Mouse (Mus musculus): ENCODE measurements around the gene Dusp6.

Dusp6 gene

GRCm38 (mm10) chr10:99265011-99265694 lies 2.1 kb downstream of the Dusp6 start:
- POLR2A ChIA-PET, result interaction anchor here in 3 of 4 experiments (0.7 to 2.1 kb wide), 7 partner anchors 15 to 196 kb away, joined by 3 to 6 read pairs (median 3); no protein-coding TSS in a partner anchor

GRCm38 (mm10) chr10:99266025-99266424 lies 3.0 kb downstream of the Dusp6 start:
- CTCF ChIA-PET, result no interaction called here
- POLR2A ChIA-PET, result interaction anchor here in 3 of 4 experiments (0.7 to 2.1 kb wide), 6 partner anchors 15 to 69 kb away, joined by 3 to 6 read pairs (median 3); no protein-coding TSS in a partner anchor

More at GRCm38 (mm10) chr10:99265011-99265694, 2.1 kb downstream of the Dusp6 start:
- CTCF ChIA-PET, result interaction anchor here in 1 of 4 experiments (0.6 kb wide), 1 partner anchor 321 kb away, joined by 5 read pairs; no protein-coding TSS in a partner anchor

- ChIA-PET POLR2A (interaction anchor here (0.6 to 1.4 kb wide), 6 partner anchors 10 to 1344 kb away, joined by 3 to 5 read pairs (median 4); no protein-coding TSS in a partner anchor), CTCF (no interaction called here)
Measured at GRCm38 (mm10) chr10:99267621-99268020, 4.6 kb downstream of the Dusp6 start.

GRCm38 (mm10) chr10:99268421-99269300 lies 5.6 kb downstream of the Dusp6 start:
- POLR2A ChIA-PET, result interaction anchor here in 2 of 4 experiments (0.7 to 1.4 kb wide), 4 partner anchors 9 to 257 kb away, joined by 3 to 5 read pairs (median 3); no protein-coding TSS in a partner anchor
- CTCF ChIA-PET, result interaction anchor here in 1 of 4 experiments (1.0 to 1.3 kb wide), 2 partner anchors 15 to 90 kb away, joined by 3 read pairs; no protein-coding TSS in a partner anchor

- CTCF ChIA-PET, result interaction anchor here in 1 of 4 experiments (1.3 kb wide), 1 partner anchor 91 kb away, joined by 3 read pairs; no protein-coding TSS in a partner anchor
- POLR2A ChIA-PET, result interaction anchor here in 1 of 4 experiments (0.7 to 2.2 kb wide), 2 partner anchors 7 to 20 kb away, joined by 4 to 13 read pairs; partner anchors contain the start of gene Dusp6
Measured at GRCm38 (mm10) chr10:99269301-99269701, 6.3 kb downstream of the Dusp6 start.

- POLR2A ChIA-PET, result interaction anchor here in 1 of 4 experiments (0.7 to 2.2 kb wide), 3 partner anchors 8 to 19 kb away, joined by 3 to 13 read pairs (median 4); partner anchors contain the start of gene Dusp6
- CTCF ChIA-PET, result interaction anchor here in 1 of 4 experiments (1.3 kb wide), 1 partner anchor 91 kb away, joined by 3 read pairs; no protein-coding TSS in a partner anchor
Measured at GRCm38 (mm10) chr10:99269704-99270103, 6.7 kb downstream of the Dusp6 start.

- CTCF ChIA-PET, result interaction anchor here in 2 of 4 experiments (0.7 kb wide), 3 partner anchors 14 to 60 kb away, joined by 4 to 14 read pairs (median 11); no protein-coding TSS in a partner anchor
- POLR2A ChIA-PET, result interaction anchor here in 2 of 4 experiments (0.5 to 2.2 kb wide), 7 partner anchors 8 to 1220 kb away, joined by 3 to 13 read pairs (median 4); partner anchors contain the start of gene Dusp6 (in 1 of the 2)
Measured at GRCm38 (mm10) chr10:99270406-99270805, 7.4 kb downstream of the Dusp6 start.

- ChIA-PET CTCF (no interaction called here), POLR2A (interaction anchor here in 3 of 4 experiments (0.5 to 2.2 kb wide), 8 partner anchors 8 to 47 kb away, joined by 3 to 13 read pairs (median 4); partner anchors contain the start of gene Dusp6 (in 2 of the 3))
Measured at GRCm38 (mm10) chr10:99271016-99271415, 8.0 kb downstream of the Dusp6 start.

GRCm38 (mm10) chr10:99273006-99273405 lies 10.0 kb downstream of the Dusp6 start:
- ChIA-PET CTCF (interaction anchor here in 1 of 4 experiments (0.5 kb wide), 1 partner anchor 15 kb away, joined by 4 read pairs; no protein-coding TSS in a partner anchor), POLR2A (interaction anchor here in 3 of 4 experiments (0.8 to 1.8 kb wide), 3 partner anchors 10 to 115 kb away, joined by 3 to 6 read pairs (median 3); partner anchors contain the start of gene Dusp6 (in 1 of the 3))

GRCm38 (mm10) chr10:99274640-99275039 lies 11.6 kb downstream of the Dusp6 start:
- CTCF ChIA-PET, result no interaction called here
- POLR2A ChIA-PET, result interaction anchor here in 2 of 4 experiments (1.0 to 1.8 kb wide), 2 partner anchors 11 kb away, joined by 3 to 7 read pairs; partner anchors contain the start of gene Dusp6 (in 1 of the 2)

- ChIA-PET POLR2A (interaction anchor here in 2 of 4 experiments (0.6 to 3.8 kb wide), 5 partner anchors 11 to 18 kb away, joined by 3 to 15 read pairs (median 5); partner anchors contain the start of gene Dusp6 (in 2 of the 2)), CTCF (no interaction called here)
Measured at GRCm38 (mm10) chr10:99279067-99279880, 16.2 kb downstream of the Dusp6 start.

- CTCF ChIA-PET, result interaction anchor here in 1 of 4 experiments (0.7 kb wide), 1 partner anchor 16 kb away, joined by 3 read pairs; no protein-coding TSS in a partner anchor
- POLR2A ChIA-PET, result interaction anchor here in 3 of 4 experiments (1.0 to 1.8 kb wide), 6 partner anchors 13 to 69 kb away, joined by 3 to 7 read pairs (median 5); partner anchors contain the start of gene Dusp6 (in 2 of the 3)
Measured at GRCm38 (mm10) chr10:99283981-99284385, 21.0 kb downstream of the Dusp6 start.

GRCm38 (mm10) chr10:99284918-99285317 lies 21.9 kb downstream of the Dusp6 start:
- ChIA-PET CTCF (interaction anchor here in 1 of 4 experiments (0.5 kb wide), 1 partner anchor 14 kb away, joined by 14 read pairs; no protein-coding TSS in a partner anchor), POLR2A (interaction anchor here in 3 of 4 experiments (1.3 to 1.8 kb wide), 5 partner anchors 17 to 23 kb away, joined by 3 to 7 read pairs (median 5); partner anchors contain the start of gene Dusp6 (in 2 of the 3))

GRCm38 (mm10) chr10:99285759-99286158 lies 22.7 kb downstream of the Dusp6 start:
- CTCF ChIA-PET, result interaction anchor here in 1 of 4 experiments (0.6 kb wide), 1 partner anchor 57 kb away, joined by 4 read pairs; no protein-coding TSS in a partner anchor
- POLR2A ChIA-PET, result interaction anchor here in 1 of 4 experiments (0.9 to 1.3 kb wide), 3 partner anchors 18 to 24 kb away, joined by 3 read pairs; no protein-coding TSS in a partner anchor

- POLR2A ChIA-PET, result interaction anchor here in 2 of 4 experiments (0.5 to 1.3 kb wide), 4 partner anchors 19 to 24 kb away, joined by 3 read pairs; no protein-coding TSS in a partner anchor
- CTCF ChIA-PET, result interaction anchor here in 1 of 4 experiments (0.6 kb wide), 1 partner anchor 168 kb away, joined by 3 read pairs; no protein-coding TSS in a partner anchor
Measured at GRCm38 (mm10) chr10:99286213-99286612, 23.2 kb downstream of the Dusp6 start.

GRCm38 (mm10) chr10:99286787-99287186 lies 23.8 kb downstream of the Dusp6 start:
- ChIA-PET POLR2A (interaction anchor here in 2 of 4 experiments (0.5 to 1.1 kb wide), 2 partner anchors 19 to 25 kb away, joined by 3 read pairs; no protein-coding TSS in a partner anchor), CTCF (interaction anchor here in 1 of 4 experiments (0.6 kb wide), 1 partner anchor 168 kb away, joined by 3 read pairs; no protein-coding TSS in a partner anchor)

GRCm38 (mm10) chr10:99287206-99287605 lies 24.2 kb downstream of the Dusp6 start:
- ChIA-PET CTCF (no interaction called here), POLR2A (no interaction called here)

Data from embryonic stem cell, embryonic (primary cell).